Mouse (Mus musculus): Measurements from ENCODE around the gene Zfand3. TPM values are rescaled to one million over a fixed set of nuclear protein-coding genes. Genes with fewer than 3 reads are reported as not detected.

Zfand3 gene
- polyA plus RNA-seq, 1 experiment from 2014 or later: 50.6 TPM

- Histone ChIP-seq H3K9ac (replicated peaks; ENCODE audit: low read length) (no peak overlapping the region), H3K27ac (replicated peaks; ENCODE audit: low read depth, low read length) (no peak overlapping the region), H3K4me3 (ENCODE audit: low read depth, low read length) (no peak overlapping the region), H3K4me1 (ENCODE audit: control insufficient read depth, insufficient read depth, low read length) (no peaks in the 10 kb centered on the region), H3K4me2 (ENCODE audit: low read depth, low read length) (no peak overlapping the region), H3K36me3 (replicated peaks; ENCODE audit: control insufficient read depth, insufficient read depth, low read depth, low read length) (no peaks in the 10 kb centered on the region), H3K27me3 (ENCODE audit: control insufficient read depth, insufficient read depth, low read length) (no peaks in the 10 kb centered on the region), H3K9me3 (replicated peaks; ENCODE audit: control insufficient read depth, low read length) (no peaks in the 10 kb centered on the region)
- no peak for DNase-seq (ENCODE audit: low spot score)
- 92% methylated on average over 7 of the region's 7 CpGs for WGBS
- ATAC-seq (replicated peaks; ENCODE audit: insufficient number of reproducible peaks, low FRiP score, low TSS enrichment, low read depth): no peak
Measured at GRCm38 (mm10) chr17:30146555-30146954, 142.0 kb downstream of the Zfand3 start.

GRCm38 (mm10) chr17:30147897-30148296 is 143.4 kb downstream of the Zfand3 start:
- 88% methylated on average over 1 of the region's 1 CpGs for WGBS

GRCm38 (mm10) chr17:30148320-30148719 is 143.8 kb downstream of the Zfand3 start:
- no peaks in the 10 kb centered on the region for H3K9me3 ChIP-seq (replicated peaks; ENCODE audit: control insufficient read depth, low read length)
- no peak overlapping the region for H3K4me3 ChIP-seq (ENCODE audit: low read depth, low read length)
- no peak for ATAC-seq (replicated peaks; ENCODE audit: insufficient number of reproducible peaks, low FRiP score, low TSS enrichment, low read depth)
- WGBS: 76% methylated on average over 6 of the region's 6 CpGs
- H3K27me3 ChIP-seq (ENCODE audit: control insufficient read depth, insufficient read depth, low read length): no peaks in the 10 kb centered on the region
- H3K36me3 ChIP-seq (replicated peaks; ENCODE audit: control insufficient read depth, insufficient read depth, low read depth, low read length): no peaks in the 10 kb centered on the region
- H3K4me2 ChIP-seq (ENCODE audit: low read depth, low read length): no peak overlapping the region
- DNase-seq (ENCODE audit: low spot score): no peak
- no peak overlapping the region for H3K9ac ChIP-seq (replicated peaks; ENCODE audit: low read length)
- H3K4me1 ChIP-seq (ENCODE audit: control insufficient read depth, insufficient read depth, low read length): no peaks in the 10 kb centered on the region
- H3K27ac ChIP-seq (replicated peaks; ENCODE audit: low read depth, low read length): no peak overlapping the region

More at GRCm38 (mm10) chr17:30147897-30148296, 143.4 kb downstream of the Zfand3 start:
- Histone ChIP-seq H3K9ac (replicated peaks; ENCODE audit: low read length) (no peak overlapping the region), H3K27me3 (ENCODE audit: control insufficient read depth, insufficient read depth, low read length) (no peaks in the 10 kb centered on the region), H3K4me2 (ENCODE audit: low read depth, low read length) (no peak overlapping the region), H3K27ac (replicated peaks; ENCODE audit: low read depth, low read length) (no peak overlapping the region), H3K9me3 (replicated peaks; ENCODE audit: control insufficient read depth, low read length) (no peaks in the 10 kb centered on the region), H3K4me1 (ENCODE audit: control insufficient read depth, insufficient read depth, low read length) (no peaks in the 10 kb centered on the region), H3K36me3 (replicated peaks; ENCODE audit: control insufficient read depth, insufficient read depth, low read depth, low read length) (no peaks in the 10 kb centered on the region), H3K4me3 (ENCODE audit: low read depth, low read length) (no peak overlapping the region)
- DNase-seq (ENCODE audit: low spot score): no peak
- no peak for ATAC-seq (replicated peaks; ENCODE audit: insufficient number of reproducible peaks, low FRiP score, low TSS enrichment, low read depth)

- no peaks in the 10 kb centered on the region for H3K36me3 ChIP-seq (replicated peaks; ENCODE audit: control insufficient read depth, insufficient read depth, low read depth, low read length)
- ATAC-seq (replicated peaks; ENCODE audit: insufficient number of reproducible peaks, low FRiP score, low TSS enrichment, low read depth): no peak
- H3K27me3 ChIP-seq (ENCODE audit: control insufficient read depth, insufficient read depth, low read length): no peaks in the 10 kb centered on the region
- H3K9ac ChIP-seq (replicated peaks; ENCODE audit: low read length): no peak overlapping the region
- no peak for DNase-seq (ENCODE audit: low spot score)
- H3K4me3 ChIP-seq (ENCODE audit: low read depth, low read length): no peak overlapping the region
- no peak overlapping the region for H3K4me2 ChIP-seq (ENCODE audit: low read depth, low read length)
- H3K9me3 ChIP-seq (replicated peaks; ENCODE audit: control insufficient read depth, low read length): no peaks in the 10 kb centered on the region
- no peak overlapping the region for H3K27ac ChIP-seq (replicated peaks; ENCODE audit: low read depth, low read length)
- 81% methylated on average over 6 of the region's 6 CpGs for WGBS
- no peaks in the 10 kb centered on the region for H3K4me1 ChIP-seq (ENCODE audit: control insufficient read depth, insufficient read depth, low read length)
Measured at GRCm38 (mm10) chr17:30149911-30150310, 145.4 kb downstream of the Zfand3 start.

- no peak for DNase-seq (ENCODE audit: low spot score)
- Histone ChIP-seq H3K36me3 (replicated peaks; ENCODE audit: control insufficient read depth, insufficient read depth, low read depth, low read length) (no peaks in the 10 kb centered on the region), H3K4me2 (ENCODE audit: low read depth, low read length) (no peak overlapping the region), H3K27me3 (ENCODE audit: control insufficient read depth, insufficient read depth, low read length) (no peaks in the 10 kb centered on the region), H3K9ac (replicated peaks; ENCODE audit: low read length) (no peak overlapping the region), H3K4me1 (ENCODE audit: control insufficient read depth, insufficient read depth, low read length) (no peaks in the 10 kb centered on the region), H3K9me3 (replicated peaks; ENCODE audit: control insufficient read depth, low read length) (no peaks in the 10 kb centered on the region), H3K27ac (replicated peaks; ENCODE audit: low read depth, low read length) (no peak overlapping the region), H3K4me3 (ENCODE audit: low read depth, low read length) (no peak overlapping the region)
- ATAC-seq (replicated peaks; ENCODE audit: insufficient number of reproducible peaks, low FRiP score, low TSS enrichment, low read depth): no peak
- 59% methylated on average over 4 of the region's 4 CpGs for WGBS
Measured at GRCm38 (mm10) chr17:30154144-30154543, 149.6 kb downstream of the Zfand3 start.

GRCm38 (mm10) chr17:30154861-30155260 is 150.3 kb downstream of the Zfand3 start:
- Histone ChIP-seq H3K27ac (replicated peaks; ENCODE audit: low read depth, low read length) (no peak overlapping the region), H3K9ac (replicated peaks; ENCODE audit: low read length) (no peak overlapping the region), H3K4me3 (ENCODE audit: low read depth, low read length) (no peak overlapping the region), H3K9me3 (replicated peaks; ENCODE audit: control insufficient read depth, low read length) (no peaks in the 10 kb centered on the region), H3K4me1 (ENCODE audit: control insufficient read depth, insufficient read depth, low read length) (no peaks in the 10 kb centered on the region), H3K36me3 (replicated peaks; ENCODE audit: control insufficient read depth, insufficient read depth, low read depth, low read length) (no peaks in the 10 kb centered on the region), H3K27me3 (ENCODE audit: control insufficient read depth, insufficient read depth, low read length) (no peaks in the 10 kb centered on the region), H3K4me2 (ENCODE audit: low read depth, low read length) (no peak overlapping the region)
- WGBS: 83% methylated on average over 1 of the region's 1 CpGs
- ATAC-seq (replicated peaks; ENCODE audit: insufficient number of reproducible peaks, low FRiP score, low TSS enrichment, low read depth) (no peak), DNase-seq (ENCODE audit: low spot score) (no peak)

- ATAC-seq (replicated peaks; ENCODE audit: insufficient number of reproducible peaks, low FRiP score, low TSS enrichment, low read depth): no peak
- DNase-seq (ENCODE audit: low spot score): no peak
- Histone ChIP-seq H3K9ac (replicated peaks; ENCODE audit: low read length) (no peak overlapping the region), H3K36me3 (replicated peaks; ENCODE audit: control insufficient read depth, insufficient read depth, low read depth, low read length) (no peaks in the 10 kb centered on the region), H3K4me2 (ENCODE audit: low read depth, low read length) (no peak overlapping the region), H3K4me1 (ENCODE audit: control insufficient read depth, insufficient read depth, low read length) (no peaks in the 10 kb centered on the region), H3K9me3 (replicated peaks; ENCODE audit: control insufficient read depth, low read length) (no peaks in the 10 kb centered on the region), H3K4me3 (ENCODE audit: low read depth, low read length) (no peak overlapping the region), H3K27ac (replicated peaks; ENCODE audit: low read depth, low read length) (no peak overlapping the region), H3K27me3 (ENCODE audit: control insufficient read depth, insufficient read depth, low read length) (no peaks in the 10 kb centered on the region)
- 82% methylated on average over 7 of the region's 7 CpGs for WGBS
Measured at GRCm38 (mm10) chr17:30155411-30155925, 150.9 kb downstream of the Zfand3 start.

- ATAC-seq (replicated peaks; ENCODE audit: insufficient number of reproducible peaks, low FRiP score, low TSS enrichment, low read depth): no peak
- Histone ChIP-seq H3K4me2 (ENCODE audit: low read depth, low read length) (no peak overlapping the region), H3K9me3 (replicated peaks; ENCODE audit: control insufficient read depth, low read length) (no peaks in the 10 kb centered on the region), H3K27me3 (ENCODE audit: control insufficient read depth, insufficient read depth, low read length) (no peaks in the 10 kb centered on the region), H3K9ac (replicated peaks; ENCODE audit: low read length) (no peak overlapping the region), H3K27ac (replicated peaks; ENCODE audit: low read depth, low read length) (no peak overlapping the region), H3K36me3 (replicated peaks; ENCODE audit: control insufficient read depth, insufficient read depth, low read depth, low read length) (no peaks in the 10 kb centered on the region), H3K4me1 (ENCODE audit: control insufficient read depth, insufficient read depth, low read length) (no peaks in the 10 kb centered on the region), H3K4me3 (ENCODE audit: low read depth, low read length) (no peak overlapping the region)
- 80% methylated on average over 10 of the region's 10 CpGs for WGBS
- DNase-seq (ENCODE audit: low spot score): no peak
Measured at GRCm38 (mm10) chr17:30158419-30159108, 154.0 kb downstream of the Zfand3 start.
